ENCODE assay signal across 30 mouse cellular contexts in the genomic region with DNA sequence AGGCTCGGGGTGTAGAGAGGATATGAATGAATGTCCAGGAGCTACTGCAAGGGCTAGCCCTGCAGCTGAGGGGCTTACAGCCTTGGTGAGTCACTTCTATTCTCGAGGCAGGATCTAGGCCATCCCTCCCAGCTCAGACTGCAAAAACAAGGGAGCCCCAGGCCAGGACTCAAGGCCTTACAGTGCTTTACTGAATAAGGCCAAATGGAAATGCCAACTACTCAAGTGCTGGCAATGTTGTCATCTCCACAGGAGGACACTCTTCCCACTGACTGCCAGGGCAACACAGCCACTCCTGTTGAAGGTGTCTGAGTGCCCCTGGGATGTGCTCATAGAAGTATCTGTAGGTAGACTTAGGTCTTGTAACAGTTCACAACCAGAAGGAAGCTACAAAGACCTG. TPM values are rescaled to one million over a fixed set of nuclear protein-coding genes. Genes with fewer than 3 reads are reported as not detected.
DNase-seq lines count a peak whose midpoint lies in the region; ATAC-seq and TF ChIP-seq lines count a peak whose summit lies in the region.
"Had no signal": no experiment of that assay in that cellular context is flagged by ENCODE, and none has a peak within 500 bp of the region (broad histone marks: within the 10 kb centered on the region; RNA-seq: fewer than 3 reads in every experiment).

No protein-coding gene starts in this region.

- 50% methylated on average over 2 of the region's 2 CpGs for WGBS in forebrain, embryonic 14.5 days
- 60% methylated on average over 2 of the region's 2 CpGs for WGBS in forebrain, embryonic 11.5 days
- 65% methylated on average over 2 of the region's 2 CpGs for WGBS in midbrain, embryonic 14.5 days
- 73% methylated on average over 2 of the region's 2 CpGs for WGBS in midbrain, embryonic 15.5 days

- no peak overlapping the region for H3K9ac ChIP-seq in forebrain, embryonic 14.5 days (ENCODE audit: low read length)
- H3K9ac ChIP-seq in forebrain, embryonic 11.5 days (ENCODE audit: low read length), result no peak overlapping the region
- no peak overlapping the region; the same call in 1 of the 2 replicates for H3K9ac ChIP-seq in midbrain, embryonic 14.5 days (replicated peaks; ENCODE audit: low read length)
- no peak overlapping the region for H3K9ac ChIP-seq in midbrain, embryonic 15.5 days
- H3K9ac ChIP-seq: embryonic facial prominence, embryonic 12.5 days; heart, embryonic 13.5 days; hindbrain, embryonic 15.5 days; kidney, embryonic 15.5 days; liver, embryonic 15.5 days; lung, embryonic 14.5 days; stomach, embryonic 15.5 days had no signal

- no peaks in the 10 kb centered on the region for H3K27me3 ChIP-seq in forebrain, embryonic 14.5 days (replicated peaks; ENCODE audit: control insufficient read depth, insufficient read depth, low read length)
- no peaks in the 10 kb centered on the region for H3K27me3 ChIP-seq in forebrain, embryonic 11.5 days (ENCODE audit: control insufficient read depth, insufficient read depth, low read length)
- H3K27me3 ChIP-seq in midbrain, embryonic 14.5 days (ENCODE audit: control insufficient read depth, insufficient read depth, low read length), result no peaks in the 10 kb centered on the region
- no peaks in the 10 kb centered on the region for H3K27me3 ChIP-seq in midbrain, embryonic 15.5 days (replicated peaks)
- H3K27me3 ChIP-seq: embryonic facial prominence, embryonic 12.5 days; hindbrain, embryonic 15.5 days; stomach, embryonic 15.5 days had no signal

- peak overlapping the region; percentile 3; the same call in 1 of the 2 replicates for H3K27ac ChIP-seq in forebrain, embryonic 14.5 days (ENCODE audit: low read depth, low read length)
- no peak overlapping the region for H3K27ac ChIP-seq in forebrain, embryonic 11.5 days (ENCODE audit: low read depth, low read length)
- H3K27ac ChIP-seq in midbrain, embryonic 14.5 days (replicated peaks; ENCODE audit: low read depth, low read length), result 0 out of 2 replicates have a peak overlapping the region, but pooled peaks have one; percentile 5
- no peak overlapping the region for H3K27ac ChIP-seq in midbrain, embryonic 15.5 days
- H3K27ac ChIP-seq in cortical plate, adult 2 months (ENCODE audit: insufficient read depth, low read length), result peak overlapping the region; percentile 96
- H3K27ac ChIP-seq: embryonic facial prominence, embryonic 12.5 days; heart, embryonic 13.5 days; hindbrain, embryonic 15.5 days; kidney, embryonic 15.5 days; liver, embryonic 15.5 days; stomach, embryonic 15.5 days had no signal

- no peak for ATAC-seq in forebrain, embryonic 14.5 days
- ATAC-seq in forebrain, embryonic 11.5 days (replicated peaks; ENCODE audit: low FRiP score), result no peak
- no peak for ATAC-seq in midbrain, embryonic 14.5 days (ENCODE audit: low FRiP score, low TSS enrichment)
- no peak for ATAC-seq in midbrain, embryonic 15.5 days (replicated peaks)
- no peak for ATAC-seq in frontal cortex, adult (ENCODE audit: low TSS enrichment)
- ATAC-seq: Patski had no signal

- peaks cover 27% of the 10 kb centered on the region for H3K4me1 ChIP-seq in forebrain, embryonic 14.5 days (ENCODE audit: control insufficient read depth, insufficient read depth, low read length)
- peaks cover 29% of the 10 kb centered on the region for H3K4me1 ChIP-seq in forebrain, embryonic 11.5 days (replicated peaks; ENCODE audit: control insufficient read depth, insufficient read depth, low read length)
- H3K4me1 ChIP-seq in midbrain, embryonic 14.5 days (ENCODE audit: control insufficient read depth, insufficient read depth, low read length), result peaks cover 19% of the 10 kb centered on the region
- peaks cover 39% of the 10 kb centered on the region for H3K4me1 ChIP-seq in midbrain, embryonic 15.5 days
- peaks cover 26% of the 10 kb centered on the region for H3K4me1 ChIP-seq in cortical plate, adult 2 months (ENCODE audit: control insufficient read depth, insufficient read depth, low read length)

- TF ChIP-seq CTCF in cortical plate, adult 2 months (IDR thresholded peaks at IDR 0.05; ENCODE audit: extremely low read depth, insufficient read depth, low read length), result no peak

- DNase-seq in adrenal gland, adult 2 months, result peak; percentile 50
- no peak for DNase-seq in adrenal gland, adult 18-20 months (ENCODE audit: low spot score in 2 of 2)
- DNase-seq in forebrain, embryonic 14.5 days (ENCODE audit: low spot score), result no peak
- no peak for DNase-seq in forebrain, embryonic 11.5 days (ENCODE audit: low spot score)
- no peak for DNase-seq in midbrain, embryonic 14.5 days
- DNase-seq: cerebellum, adult 9-10 months; cerebellum, postnatal 36 days; embryo, embryonic 11 days; gastrocnemius, postnatal 10 days; heart, postnatal 10 days; kidney, adult 18-20 months; kidney, postnatal 25 days; layer of hippocampus, postnatal 36 days; liver; lung, embryonic 14.5 days; lung, postnatal 14 days; right cerebral cortex, postnatal 25 days; thymus, postnatal 14 days had no signal

- H3K36me3 ChIP-seq in forebrain, embryonic 14.5 days (ENCODE audit: control insufficient read depth, insufficient read depth, low read length), result no peaks in the 10 kb centered on the region
- H3K36me3 ChIP-seq in forebrain, embryonic 11.5 days (ENCODE audit: control insufficient read depth, insufficient read depth, low read length), result no peaks in the 10 kb centered on the region
- no peaks in the 10 kb centered on the region for H3K36me3 ChIP-seq in midbrain, embryonic 14.5 days (ENCODE audit: control insufficient read depth, insufficient read depth, low read length)
- no peaks in the 10 kb centered on the region for H3K36me3 ChIP-seq in midbrain, embryonic 15.5 days (replicated peaks)
- H3K36me3 ChIP-seq: embryonic facial prominence, embryonic 12.5 days; G1E; heart, embryonic 13.5 days; hindbrain, embryonic 15.5 days; kidney, embryonic 15.5 days; liver, embryonic 15.5 days; stomach, embryonic 15.5 days had no signal

- H3K4me3 ChIP-seq in forebrain, embryonic 14.5 days (ENCODE audit: low read depth, low read length), result no peak overlapping the region
- H3K4me3 ChIP-seq in forebrain, embryonic 11.5 days (ENCODE audit: low read depth, low read length), result no peak overlapping the region
- no peak overlapping the region for H3K4me3 ChIP-seq in midbrain, embryonic 14.5 days (replicated peaks; ENCODE audit: low read depth, low read length)
- H3K4me3 ChIP-seq in midbrain, embryonic 15.5 days, result no peak overlapping the region
- H3K4me3 ChIP-seq in cortical plate, adult 2 months (ENCODE audit: insufficient read depth, low read length), result no peak overlapping the region
- H3K4me3 ChIP-seq: embryonic facial prominence, embryonic 12.5 days; heart, embryonic 13.5 days; hindbrain, embryonic 15.5 days; kidney, embryonic 15.5 days; liver, embryonic 15.5 days; stomach, embryonic 15.5 days had no signal

- no peak for TF ChIP-seq POLR2A in cortical plate, adult 2 months (IDR thresholded peaks at IDR 0.05; ENCODE audit: extremely low read depth, insufficient read depth, low read length)

- no peak overlapping the region for H3K4me2 ChIP-seq in forebrain, embryonic 14.5 days (ENCODE audit: low read length)
- H3K4me2 ChIP-seq in forebrain, embryonic 11.5 days (ENCODE audit: low read depth, low read length, severe bottlenecking), result no peak overlapping the region
- no peak overlapping the region for H3K4me2 ChIP-seq in midbrain, embryonic 14.5 days (ENCODE audit: low read length)
- no peak overlapping the region for H3K4me2 ChIP-seq in midbrain, embryonic 15.5 days
- H3K4me2 ChIP-seq: embryonic facial prominence, embryonic 12.5 days; heart, embryonic 13.5 days; hindbrain, embryonic 15.5 days; kidney, embryonic 15.5 days; liver, embryonic 15.5 days; lung, embryonic 14.5 days; stomach, embryonic 15.5 days had no signal

- H3K9me3 ChIP-seq in forebrain, embryonic 14.5 days (replicated peaks; ENCODE audit: control insufficient read depth, low read length), result no peaks in the 10 kb centered on the region
- H3K9me3 ChIP-seq in forebrain, embryonic 11.5 days (ENCODE audit: control insufficient read depth, low read length), result no peaks in the 10 kb centered on the region
- no peaks in the 10 kb centered on the region for H3K9me3 ChIP-seq in midbrain, embryonic 14.5 days (ENCODE audit: control insufficient read depth, low read length)
- no peaks in the 10 kb centered on the region for H3K9me3 ChIP-seq in midbrain, embryonic 15.5 days
- H3K9me3 ChIP-seq: embryonic facial prominence, embryonic 12.5 days; G1E; heart, embryonic 13.5 days; hindbrain, embryonic 15.5 days; kidney, embryonic 15.5 days; liver, embryonic 15.5 days; stomach, embryonic 15.5 days had no signal

RNA-seq across cellular contexts. Expression of a gene that starts 8.4 kb away (rescaled TPM):
- total RNA-seq in adrenal gland, adult 2 months (2021), result 1 to 10 TPM; 6.7 to 9.3 TPM
- 4.0 and 6.3 TPM in 2 replicates for polyA plus RNA-seq in adrenal gland, adult 2 months (2012; rRNA removed)
- 10 to 100 TPM in 1 of 2 experiments, 1 to 10 TPM in 1; 8.9 to 10.3 TPM for total RNA-seq in adrenal gland, adult 18-20 months (2021)
- polyA plus RNA-seq in forebrain, embryonic 14.5 days (2014; fragmentation: Nextera tagmentation; extraction: Ambion mirVana), result 14.7 and 14.8 TPM in 2 replicates
- 19.9 and 20.3 TPM in 2 replicates for polyA plus RNA-seq in forebrain, embryonic 11.5 days (2014; fragmentation: Nextera tagmentation; extraction: Ambion mirVana)
- 21.7 and 30.4 TPM in 2 replicates for polyA plus RNA-seq in midbrain, embryonic 14.5 days (2014; fragmentation: Nextera tagmentation; extraction: Ambion mirVana)
- polyA plus RNA-seq in midbrain, embryonic 15.5 days (2015; fragmentation: Nextera tagmentation; extraction: Ambion mirVana), result 39.5 and 42.4 TPM in 2 replicates
- 30.7 and 32.5 TPM in 2 replicates for polyA plus RNA-seq in cortical plate, adult 2 months (2012; rRNA removed)
- total RNA-seq: hematopoietic stem cell, adult 5-6 weeks had no signal

Comparison
In these comparisons a context has a peak if more than half of its experiments do, and no peak if none do; other contexts are left out.
1. H3K27ac ChIP-seq: peak in forebrain, embryonic 14.5 days (single experiment), midbrain, embryonic 14.5 days (single experiment) and cortical plate, adult 2 months (single experiment); none in forebrain, embryonic 11.5 days (single experiment) and midbrain, embryonic 15.5 days (single experiment).